Mouse (Mus musculus) 3T3-L1 (cell line): ENCODE measurements around the gene Rnls.
"Not testable (repeated sequence)": the region's sequence is repeated elsewhere in the genome, so short reads cannot be mapped to it uniquely, and the experiment has no call there.

Source experiments
- DNase-seq: peaks from one replicate; pipeline ENCODE4 v3.0.0-alpha.2; 2015; ENCODE audit warnings: low read depth, low spot score

The Rnls gene

GRCm38 (mm10) chr19:33391651-33392382 lies at the start of gene Rnls:
Gene Rnls, minus strand, starts transcription at chr19:33392295.
- peak; percentile 90 for DNase-seq

DNA sequence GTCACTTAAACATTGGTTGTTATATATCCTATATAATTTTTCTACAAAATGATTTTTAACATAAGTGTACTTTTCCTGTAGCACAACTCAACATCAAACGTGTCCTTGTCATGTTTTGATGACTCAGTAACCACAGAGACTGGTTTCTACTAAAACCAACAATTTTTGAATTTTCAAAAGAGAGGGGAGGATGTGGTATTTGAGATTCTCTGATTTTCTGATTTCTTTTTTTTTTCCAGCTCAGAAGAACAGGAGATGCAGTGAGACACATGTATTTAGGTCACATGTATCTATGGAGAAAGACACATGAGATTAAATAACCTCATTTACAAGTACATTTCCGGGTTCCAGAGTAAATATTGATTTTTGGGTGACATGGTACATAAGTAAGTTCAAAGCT lies 37.4 kb upstream of the Rnls start:
- peak; percentile 42 for DNase-seq

DNA sequence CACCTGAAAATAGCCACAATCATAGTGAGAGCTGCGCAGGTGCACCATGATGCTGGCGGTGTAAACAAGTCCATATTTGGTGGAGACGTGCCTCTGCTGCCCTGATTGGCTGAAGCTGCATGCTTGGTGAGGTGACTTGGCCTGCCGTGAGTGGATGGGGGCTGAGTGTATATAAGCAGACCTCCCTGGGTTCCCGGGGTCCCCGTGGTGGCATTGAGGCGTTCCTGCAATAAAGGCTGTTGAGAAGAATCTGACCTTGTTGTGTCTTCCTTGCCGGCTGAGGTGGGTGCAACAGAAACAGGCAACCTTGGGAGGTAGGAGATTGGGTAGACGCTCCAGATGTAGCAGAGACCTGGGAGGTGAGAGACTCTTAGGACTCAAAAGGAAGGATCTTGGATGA lies 27.3 kb upstream of the Rnls start:
- DNase-seq: not testable (repeated sequence)

DNA sequence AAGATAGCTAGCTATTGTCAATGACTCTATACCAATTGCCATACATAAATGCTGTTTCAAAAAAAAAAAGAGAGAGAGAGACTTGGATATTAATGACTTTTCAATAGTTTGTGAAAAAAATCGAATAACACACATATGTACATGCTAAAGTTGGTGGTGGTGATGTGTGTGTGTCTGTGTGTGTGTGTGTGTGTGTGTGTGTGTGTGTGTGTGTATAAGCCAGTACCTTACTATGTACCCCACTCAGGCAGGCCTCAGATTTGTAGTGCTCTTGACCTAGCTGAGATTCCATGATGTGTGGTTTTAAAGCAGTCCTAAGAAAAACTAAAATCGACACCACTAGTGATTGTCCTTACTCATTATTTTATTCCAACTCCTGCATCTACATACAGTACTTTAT lies 11.3 kb downstream of the Rnls start:
- no peak for DNase-seq

DNA sequence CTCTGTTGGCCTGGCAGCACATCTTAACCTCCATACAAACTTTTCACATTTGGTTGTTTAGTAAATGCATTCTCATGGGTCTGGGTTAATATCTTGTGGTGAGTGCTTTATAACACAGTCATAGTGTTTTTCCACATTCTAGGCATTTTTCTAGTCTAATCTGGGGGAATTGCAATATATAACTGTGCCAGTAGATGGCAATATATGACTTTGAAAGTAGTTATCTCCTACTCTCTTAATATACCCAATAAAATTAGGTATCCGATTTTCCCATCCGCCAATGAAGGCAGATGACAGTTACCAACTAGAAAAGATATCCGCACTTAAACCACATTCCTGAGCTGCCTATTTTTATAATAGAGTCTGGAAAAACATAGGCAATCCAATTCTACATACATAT lies 11.7 kb downstream of the Rnls start:
- DNase-seq: peak; percentile 84

- DNase-seq: no peak
Measured at GRCm38 (mm10) chr19:33368808-33369207, 23.3 kb downstream of the Rnls start.

DNA sequence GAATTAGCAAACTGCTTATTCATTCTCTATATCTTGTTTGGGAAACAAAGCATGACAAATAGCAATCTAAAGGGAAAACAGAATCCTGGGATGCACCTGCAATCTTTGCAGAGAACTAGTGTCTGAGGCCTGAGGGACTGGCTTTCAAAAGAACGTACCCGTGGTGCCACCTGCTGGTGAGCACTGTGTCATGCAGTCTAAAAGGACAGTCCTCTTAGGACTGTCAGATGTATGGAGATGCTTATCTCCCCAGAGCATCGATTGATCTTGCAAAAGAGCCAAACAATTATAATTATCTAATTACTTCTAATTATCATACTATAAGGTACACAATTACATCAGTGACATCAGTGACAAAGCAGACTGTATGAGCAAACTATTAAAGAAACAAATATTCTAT lies 25.4 kb downstream of the Rnls start:
- DNase-seq: peak; percentile 84

- no peak for DNase-seq
Measured at GRCm38 (mm10) chr19:33357019-33357418, 35.1 kb downstream of the Rnls start.

DNA sequence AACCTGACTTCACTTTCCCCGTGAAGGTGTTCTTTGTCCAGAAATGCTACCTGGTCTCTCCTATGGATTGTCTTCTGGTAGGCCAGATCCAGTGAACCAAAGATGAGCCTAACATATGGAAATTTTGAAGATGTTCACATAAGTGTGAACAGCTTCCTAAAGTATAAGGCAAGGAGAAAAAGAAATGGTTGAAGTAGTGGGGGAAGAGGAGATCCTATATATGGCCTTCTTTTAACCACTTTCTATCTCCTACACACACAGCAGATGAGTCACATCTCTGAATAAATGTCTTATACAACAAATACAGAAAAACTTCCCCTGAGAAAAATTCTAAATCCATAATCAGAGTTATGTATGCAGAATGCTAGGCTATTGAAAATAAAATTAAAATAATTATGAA lies 52.0 kb downstream of the Rnls start:
- no peak for DNase-seq

- DNase-seq: peak; percentile 69
Measured at GRCm38 (mm10) chr19:33326706-33327641, 65.1 kb downstream of the Rnls start.

GRCm38 (mm10) chr19:33318785-33319184 lies 73.3 kb downstream of the Rnls start:
- no peak for DNase-seq

GRCm38 (mm10) chr19:33317130-33317529 lies 75.0 kb downstream of the Rnls start:
- DNase-seq: no peak

DNA sequence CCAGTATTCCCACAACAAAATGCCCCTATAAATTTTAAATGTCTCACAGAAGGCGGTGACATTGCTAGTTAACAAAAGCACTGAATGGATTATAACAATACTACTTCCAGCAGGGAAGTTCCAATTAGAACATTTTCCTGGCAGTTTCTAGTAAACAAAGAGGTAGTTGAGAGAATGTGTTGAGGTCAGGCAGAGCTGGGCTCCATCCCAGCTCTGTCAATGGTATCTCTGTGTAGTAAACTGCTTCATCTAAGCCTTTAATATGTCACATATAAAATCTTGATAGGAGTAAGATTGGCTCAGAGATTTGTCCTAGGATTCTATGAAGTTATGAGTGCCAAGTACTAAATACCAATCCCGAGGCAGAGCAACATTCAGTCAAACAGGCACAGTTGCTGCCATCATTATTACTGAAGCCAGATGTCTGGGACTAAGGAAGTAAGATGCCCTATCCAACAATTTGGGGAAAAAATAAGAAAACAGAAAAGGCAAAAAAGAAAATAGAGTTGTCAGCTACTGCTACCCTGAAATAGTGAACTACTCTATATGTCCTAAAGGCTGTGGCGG lies 92.3 kb downstream of the Rnls start:
- no peak for DNase-seq

DNA sequence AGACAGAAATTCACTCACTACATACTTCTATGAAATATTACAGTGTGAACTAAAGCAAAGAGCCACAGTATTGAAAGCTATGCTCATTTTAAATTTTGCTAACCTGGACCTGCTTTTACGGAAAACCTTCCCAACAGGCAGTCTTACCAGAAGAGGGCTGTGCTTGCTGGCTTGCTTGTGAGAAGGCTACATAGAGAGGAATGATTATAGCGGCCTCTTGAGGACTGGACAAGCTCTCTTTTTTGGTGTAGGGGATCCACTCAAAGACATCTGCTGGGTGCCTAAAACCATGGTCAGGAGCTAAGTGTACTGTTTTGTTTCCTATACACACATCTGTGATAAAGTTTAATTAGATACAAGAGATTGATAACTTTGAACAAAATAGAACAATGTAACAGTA lies 95.8 kb downstream of the Rnls start:
- DNase-seq: no peak

GRCm38 (mm10) chr19:33282985-33283384 lies 109.1 kb downstream of the Rnls start:
- peak; percentile 27 for DNase-seq

DNA sequence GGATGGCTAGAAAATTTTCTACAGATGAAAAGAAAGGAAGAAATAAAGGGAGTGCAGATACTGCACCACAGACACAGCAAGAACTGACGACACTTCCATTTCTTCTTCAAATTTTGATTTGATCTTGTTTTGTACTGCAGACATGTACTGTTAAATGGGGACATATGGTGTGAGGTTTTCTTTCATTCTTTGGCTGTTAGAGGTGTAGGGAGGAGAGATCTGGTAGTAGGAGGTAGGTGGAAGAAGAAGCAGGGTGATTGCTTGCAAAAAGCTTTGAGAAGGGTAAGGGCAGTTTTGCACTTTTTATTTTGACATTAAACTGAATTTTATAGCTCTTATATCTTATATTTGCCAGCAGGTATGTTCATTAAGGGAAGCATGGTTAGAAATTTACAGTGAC lies 115.7 kb downstream of the Rnls start:
- DNase-seq: no peak

GRCm38 (mm10) chr19:33273676-33274075 lies 118.4 kb downstream of the Rnls start:
- no peak for DNase-seq

DNA sequence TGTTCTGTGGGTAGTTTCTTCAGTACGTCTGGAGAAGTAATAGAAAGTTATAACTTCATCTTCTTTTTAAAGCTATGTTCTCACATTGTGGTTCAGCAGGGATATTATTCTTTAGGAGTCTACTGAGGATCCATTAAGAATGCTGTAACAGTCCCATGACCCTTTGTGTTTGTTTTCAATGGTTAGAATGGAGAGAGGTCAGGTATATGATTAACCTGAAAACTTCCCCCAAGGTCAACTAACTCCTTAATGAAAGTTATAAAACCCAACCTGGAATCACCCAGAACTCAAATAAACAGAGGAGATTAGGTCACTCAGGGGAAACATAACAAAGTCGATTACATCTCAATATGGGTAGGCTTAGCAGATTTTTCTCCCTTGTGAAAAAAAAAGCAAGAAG lies 120.5 kb downstream of the Rnls start:
- no peak for DNase-seq

DNA sequence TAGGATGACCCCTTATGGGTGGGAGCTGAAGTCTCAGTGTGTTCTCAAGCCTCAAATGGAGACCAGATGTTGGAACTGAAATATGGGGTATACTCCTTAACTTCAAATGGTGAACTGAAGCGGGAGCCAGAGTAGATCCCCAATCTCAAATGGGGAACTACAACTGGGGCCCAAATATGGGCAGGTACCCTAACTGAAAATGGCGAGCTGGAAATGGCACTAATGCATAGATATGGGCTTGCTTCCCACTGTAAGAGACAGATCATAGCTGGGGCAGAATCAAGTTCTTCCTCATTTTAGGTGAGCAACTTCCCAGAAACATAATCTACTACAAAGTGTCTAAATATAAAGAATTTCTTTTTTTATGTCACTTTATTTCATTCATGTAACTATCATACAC lies 121.9 kb downstream of the Rnls start:
- DNase-seq: no peak

DNA sequence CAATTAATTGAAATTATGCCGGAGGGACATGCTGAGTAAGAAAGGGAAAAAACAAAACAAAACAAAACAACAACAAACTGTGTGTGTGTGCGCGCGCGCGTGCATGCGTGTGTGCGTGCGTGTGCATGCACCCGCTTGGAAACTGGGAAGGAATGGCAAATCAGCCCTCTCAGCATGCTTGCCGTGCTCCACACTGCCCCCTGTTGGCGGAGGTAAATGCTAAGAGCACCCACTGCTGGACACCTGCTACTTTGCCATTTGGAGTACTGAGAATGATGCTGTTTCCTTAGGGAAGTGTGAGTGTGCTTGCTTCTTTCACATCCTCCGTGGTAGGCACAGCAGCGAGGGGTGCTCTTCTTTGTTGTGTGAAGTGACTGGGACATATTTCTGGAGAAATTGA lies 124.1 kb downstream of the Rnls start:
- peak; percentile 9 for DNase-seq

DNA sequence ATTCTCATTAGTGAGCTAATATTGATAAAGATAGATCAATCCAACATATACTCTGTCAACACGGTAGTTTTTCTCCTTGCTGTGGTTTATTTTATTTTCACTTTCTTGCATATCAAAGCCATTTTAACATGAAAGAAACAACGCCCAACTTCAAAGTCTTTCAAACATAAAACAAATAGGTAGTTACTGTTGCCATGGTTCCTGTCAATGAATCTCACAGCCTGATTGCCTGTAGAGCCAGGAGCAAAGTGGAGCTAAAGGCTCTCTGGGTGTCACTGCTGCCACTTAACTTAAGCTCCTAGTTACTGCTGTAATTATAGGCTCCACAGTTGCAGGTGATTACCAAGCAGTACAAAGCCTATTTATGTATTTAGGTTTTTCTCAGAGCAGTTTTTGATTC lies 126.8 kb downstream of the Rnls start:
- no peak for DNase-seq

GRCm38 (mm10) chr19:33264224-33264993 lies 127.7 kb downstream of the Rnls start:
- DNase-seq: no peak
